Mouse (Mus musculus) embryonic facial prominence, embryonic 13.5 days (tissue): ENCODE data around the gene Otud5. TPM values are rescaled to one million over a fixed set of nuclear protein-coding genes. Genes with fewer than 3 reads are reported as not detected.

Source experiments
- ATAC-seq: fragments of 200-750 bp; cut with Nextera tagmentation; 2 replicates; pipeline ENCODE4 v1.8.0; 2017; ENCODE audit warnings: low read depth; ENCODE audit not compliant: insufficient number of reproducible peaks, insufficient read depth, low FRiP score, low TSS enrichment
- H3K27ac ChIP-seq: fragments of 300-500 bp; sonication (generic); 2 replicates; pipeline ENCODE4 v1.5.1; 2015; ENCODE audit warnings: moderate library complexity, mild to moderate bottlenecking, inconsistent platforms
- H3K27me3 ChIP-seq: fragments of 300-500 bp; sonication (generic); 2 replicates; pipeline ENCODE4 v1.6.1; 2015; ENCODE audit warnings: mild to moderate bottlenecking, inconsistent platforms
- H3K36me3 ChIP-seq: fragments of 300-500 bp; sonication (generic); 2 replicates; pipeline ENCODE4 v1.6.1; 2015; ENCODE audit warnings: mild to moderate bottlenecking, inconsistent platforms
- H3K4me1 ChIP-seq: fragments of 300-500 bp; sonication (generic); 2 replicates; pipeline ENCODE4 v1.6.1; 2015; ENCODE audit warnings: inconsistent platforms
- H3K4me2 ChIP-seq: fragments of 300-500 bp; sonication (generic); 2 replicates; pipeline ENCODE4 v1.6.1; 2015; ENCODE audit warnings: moderate library complexity, mild to moderate bottlenecking, inconsistent platforms
- H3K4me3 ChIP-seq: fragments of 300-500 bp; sonication (generic); 2 replicates; pipeline ENCODE4 v1.5.1; 2015; ENCODE audit warnings: mild to moderate bottlenecking, inconsistent platforms
- H3K9ac ChIP-seq: fragments of 300-500 bp; sonication (generic); 2 replicates; pipeline ENCODE4 v1.6.1; 2015; ENCODE audit warnings: mild to moderate bottlenecking, inconsistent platforms
- H3K9me3 ChIP-seq: fragments of 300-500 bp; sonication (generic); 2 replicates; pipeline ENCODE4 v1.6.1; 2016; ENCODE audit warnings: inconsistent platforms
- WGBS: fragments of 180-500 bp; shearing (Covaris S2); methylation state at CpG from one replicate; pipeline ENCODE4 v1.1.7; 2015; ENCODE audit warnings: mixed read lengths; 5-methylcytosine and 5-hydroxymethylcytosine counted together
- microRNA counts: library from miRNA; unstranded; fragments of <30 nt; microRNA quantifications from one replicate; lab custom pipeline; 2016
- microRNA-seq: library from miRNA; unstranded; fragments of <30 nt; microRNA quantifications from one replicate; pipeline ENCODE4, GENCODE M21; 2016
- polyA plus RNA-seq: library from polyadenylated mRNA; unstranded; fragments of >200 nt; fragmentation: Nextera tagmentation; extraction: Ambion mirVana; gene quantifications from 2 replicates; pipeline ENCODE4 v1.2.1, GENCODE M21; 2015

The Otud5 gene
- polyA plus RNA-seq, 1 experiment from 2014 or later = 51.4 TPM

- H3K36me3 ChIP-seq = no peaks in the 10 kb centered on the region
- no peak overlapping the region for H3K27ac ChIP-seq
- ATAC-seq = no peak
- peaks cover 83% of the 10 kb centered on the region for H3K27me3 ChIP-seq
- 25% methylated on average over 35 of the region's 48 CpGs for WGBS
- peak overlapping the region; percentile 57 for H3K4me2 ChIP-seq
- H3K4me1 ChIP-seq = no peaks in the 10 kb centered on the region; the same call in 1 of the 2 replicates
- no peak overlapping the region for H3K9ac ChIP-seq
- H3K4me3 ChIP-seq = peak overlapping the region; percentile 28
- no peaks in the 10 kb centered on the region for H3K9me3 ChIP-seq
Observed at GRCm38 (mm10) chrX:7922032-7922431, 80.9 kb downstream of the Otud5 start.

MicroRNA genes within 50 kb of the gene (microRNA counts, 519-probe panel; counts per million panel counts)
- 236 counts per million, percentile 44 among the panel's probes with 10 or more counts for microRNA mmu-miR-1198 (lab: Ali Mortazavi, UCI)

Small RNAs within 50 kb of the gene (microRNA-seq; reads per million reads assigned to microRNA genes)
- gene Mir1198 = 29.6 reads per million, percentile 39 among the genes with 10 or more reads in this experiment

Other genes starting within 250 kb of the Otud5 start
- 26.9 and 30.4 TPM in 2 replicates for gene Ccdc22, start 235.8 kb upstream of the Otud5 start, polyA plus RNA-seq
- gene Cacna1f, start 234.3 kb upstream of the Otud5 start, polyA plus RNA-seq = not detected in 2 replicates
- 2.1 and 3.3 TPM in 2 replicates for gene Syp, start 202.9 kb upstream of the Otud5 start, polyA plus RNA-seq
- gene Prickle3, start 184.1 kb upstream of the Otud5 start, polyA plus RNA-seq = 9.9 and 11.8 TPM in 2 replicates
- gene Plp2, start 170.0 kb upstream of the Otud5 start, polyA plus RNA-seq = 100 and 115 TPM in 2 replicates
- 0.66 TPM in 1 of 2 replicates, not detected in the other for gene Magix, start 160.1 kb upstream of the Otud5 start, polyA plus RNA-seq
- 37.2 and 40.6 TPM in 2 replicates for gene Gpkow, start 144.2 kb upstream of the Otud5 start, polyA plus RNA-seq
- 37.7 and 40.1 TPM in 2 replicates for gene Wdr45, start 127.0 kb upstream of the Otud5 start, polyA plus RNA-seq
- not detected in 2 replicates for gene Gm45208, start 119.1 kb upstream of the Otud5 start, polyA plus RNA-seq
- gene Praf2, start 112.9 kb upstream of the Otud5 start, polyA plus RNA-seq = 73.1 and 75.9 TPM in 2 replicates
- gene Ccdc120, start 90.5 kb upstream of the Otud5 start, polyA plus RNA-seq = 17.7 and 22.4 TPM in 2 replicates
- gene Tfe3, start 78.8 kb upstream of the Otud5 start, polyA plus RNA-seq = 28.5 and 28.7 TPM in 2 replicates
- gene Gripap1, start 51.6 kb upstream of the Otud5 start, polyA plus RNA-seq = 49.8 and 50.1 TPM in 2 replicates
- gene Kcnd1, start 19.1 kb upstream of the Otud5 start, polyA plus RNA-seq = 1.3 and 2.3 TPM in 2 replicates
- gene Pim2, start 36.9 kb downstream of the Otud5 start, polyA plus RNA-seq = 4.4 and 5.9 TPM in 2 replicates
- 37.3 and 44.0 TPM in 2 replicates for gene Slc35a2, start 42.7 kb downstream of the Otud5 start, polyA plus RNA-seq
- gene Pqbp1, start 57.9 kb downstream of the Otud5 start, polyA plus RNA-seq = 155 and 156 TPM in 2 replicates
- gene Timm17b, start 58.0 kb downstream of the Otud5 start, polyA plus RNA-seq = 150 and 173 TPM in 2 replicates
- not detected in 2 replicates for gene Gm10491, start 66.5 kb downstream of the Otud5 start, polyA plus RNA-seq
- not detected in 2 replicates for gene Gm10490, start 68.2 kb downstream of the Otud5 start, polyA plus RNA-seq
- gene Pcsk1n, start 78.5 kb downstream of the Otud5 start, polyA plus RNA-seq = 2.0 and 3.1 TPM in 2 replicates
- gene Eras, start 87.2 kb downstream of the Otud5 start, polyA plus RNA-seq = not detected in 2 replicates
- gene Hdac6, start 106.5 kb downstream of the Otud5 start, polyA plus RNA-seq = 41.8 TPM in 2 replicates
- gene Gata1, start 136.7 kb downstream of the Otud5 start, polyA plus RNA-seq = 1.6 and 2.0 TPM in 2 replicates
- not detected in 2 replicates for gene Glod5, start 177.1 kb downstream of the Otud5 start, polyA plus RNA-seq
- gene Suv39h1, start 233.4 kb downstream of the Otud5 start, polyA plus RNA-seq = 64.7 and 68.5 TPM in 2 replicates
- 0.41 and 0.44 TPM in 2 replicates for gene Was, start 249.1 kb downstream of the Otud5 start, polyA plus RNA-seq